ENCODE assay signal across 21 mouse cellular contexts in genomic region chr2:84266158-84266557, GRCm38 (mm10).
A peak's percentile ranks its signal among the peaks of the same experiment; 100 is the strongest.
DNase-seq lines count a peak whose midpoint lies in the region; ATAC-seq lines count a peak whose summit lies in the region.
"Had no signal": no experiment of that assay in that cellular context is flagged by ENCODE, and none has a peak within 500 bp of the region (broad histone marks: within the 10 kb centered on the region; RNA-seq: fewer than 3 reads in every experiment).

No protein-coding gene starts in this region.

- H3K4me1 ChIP-seq in hindbrain, embryonic 12.5 days, result no peaks in the 10 kb centered on the region
- no peaks in the 10 kb centered on the region for H3K4me1 ChIP-seq in hindbrain, embryonic 13.5 days (replicated peaks)
- H3K4me1 ChIP-seq in neural tube, embryonic 15.5 days, result no peaks in the 10 kb centered on the region
- 0 out of 2 replicates have a peak, but pooled peaks cover 3% of the 10 kb centered on the region for H3K4me1 ChIP-seq in limb, embryonic 12.5 days (replicated peaks)
- H3K4me1 ChIP-seq in neural tube, embryonic 13.5 days (replicated peaks), result peaks cover 4% of the 10 kb centered on the region; the same call in 1 of the 2 replicates
- no peaks in the 10 kb centered on the region for H3K4me1 ChIP-seq in forebrain, embryonic 14.5 days (ENCODE audit: control insufficient read depth, insufficient read depth, low read length)
- H3K4me1 ChIP-seq: midbrain, embryonic 15.5 days had no signal

- H3K9ac ChIP-seq in hindbrain, embryonic 12.5 days, result no peak overlapping the region
- no peak overlapping the region for H3K9ac ChIP-seq in hindbrain, embryonic 13.5 days
- H3K9ac ChIP-seq in neural tube, embryonic 15.5 days (replicated peaks), result no peak overlapping the region
- no peak overlapping the region for H3K9ac ChIP-seq in limb, embryonic 12.5 days (replicated peaks)
- no peak overlapping the region for H3K9ac ChIP-seq in neural tube, embryonic 13.5 days
- H3K9ac ChIP-seq in forebrain, embryonic 14.5 days (ENCODE audit: low read length), result no peak overlapping the region
- H3K9ac ChIP-seq: midbrain, embryonic 15.5 days had no signal

- peak; percentile 54; the same call in 1 of the 2 replicates for ATAC-seq in hindbrain, embryonic 12.5 days (ENCODE audit: low FRiP score)
- no peak for ATAC-seq in hindbrain, embryonic 13.5 days (ENCODE audit: low FRiP score)
- ATAC-seq in neural tube, embryonic 15.5 days (ENCODE audit: low FRiP score), result no peak
- peak; percentile 67 for ATAC-seq in limb, embryonic 12.5 days (ENCODE audit: insufficient number of reproducible peaks, insufficient read depth, low FRiP score, low TSS enrichment, low read depth)
- ATAC-seq in neural tube, embryonic 13.5 days (ENCODE audit: low read depth), result peak; percentile 40; the same call in 1 of the 2 replicates
- no peak for ATAC-seq in forebrain, embryonic 14.5 days
- ATAC-seq: hindbrain, embryonic 16.5 days; midbrain, embryonic 15.5 days had no signal

- H3K4me3 ChIP-seq in hindbrain, embryonic 12.5 days, result no peak overlapping the region
- no peak overlapping the region for H3K4me3 ChIP-seq in hindbrain, embryonic 13.5 days
- no peak overlapping the region for H3K4me3 ChIP-seq in neural tube, embryonic 15.5 days (replicated peaks)
- no peak overlapping the region for H3K4me3 ChIP-seq in limb, embryonic 12.5 days (replicated peaks)
- H3K4me3 ChIP-seq in neural tube, embryonic 13.5 days, result no peak overlapping the region
- no peak overlapping the region for H3K4me3 ChIP-seq in forebrain, embryonic 14.5 days (ENCODE audit: low read depth, low read length)
- H3K4me3 ChIP-seq: forebrain, embryonic 10.5 days; gastrocnemius, adult 2 months; midbrain, embryonic 15.5 days had no signal

- 42% methylated on average over 4 of the region's 4 CpGs for WGBS in hindbrain, embryonic 12.5 days
- 42% methylated on average over 4 of the region's 4 CpGs for WGBS in hindbrain, embryonic 13.5 days
- 11% methylated on average over 4 of the region's 4 CpGs for WGBS in neural tube, embryonic 15.5 days
- 20% methylated on average over 4 of the region's 4 CpGs for WGBS in limb, embryonic 12.5 days
- 17% methylated on average over 4 of the region's 4 CpGs for WGBS in neural tube, embryonic 13.5 days
- WGBS in forebrain, embryonic 14.5 days, result 50% methylated on average over 4 of the region's 4 CpGs

- no peaks in the 10 kb centered on the region for H3K36me3 ChIP-seq in hindbrain, embryonic 12.5 days
- no peaks in the 10 kb centered on the region for H3K36me3 ChIP-seq in hindbrain, embryonic 13.5 days
- H3K36me3 ChIP-seq in neural tube, embryonic 15.5 days, result no peaks in the 10 kb centered on the region
- no peaks in the 10 kb centered on the region for H3K36me3 ChIP-seq in limb, embryonic 12.5 days
- no peaks in the 10 kb centered on the region for H3K36me3 ChIP-seq in neural tube, embryonic 13.5 days
- H3K36me3 ChIP-seq in forebrain, embryonic 14.5 days (ENCODE audit: control insufficient read depth, insufficient read depth, low read length), result no peaks in the 10 kb centered on the region
- H3K36me3 ChIP-seq: forebrain, embryonic 10.5 days; midbrain, embryonic 15.5 days had no signal

- H3K27ac ChIP-seq in hindbrain, embryonic 12.5 days, result no peak overlapping the region
- no peak overlapping the region for H3K27ac ChIP-seq in hindbrain, embryonic 13.5 days
- H3K27ac ChIP-seq in neural tube, embryonic 15.5 days (replicated peaks), result no peak overlapping the region
- H3K27ac ChIP-seq in limb, embryonic 12.5 days, result no peak overlapping the region
- no peak overlapping the region for H3K27ac ChIP-seq in neural tube, embryonic 13.5 days (replicated peaks)
- H3K27ac ChIP-seq in forebrain, embryonic 14.5 days (ENCODE audit: low read depth, low read length), result no peak overlapping the region
- H3K27ac ChIP-seq: forebrain, embryonic 10.5 days; midbrain, embryonic 15.5 days had no signal

- peak; percentile 47 for DNase-seq in neural tube, embryonic 10.5 days (ENCODE audit: extremely low spot score, low spot score)
- no peak for DNase-seq in testis, postnatal 10 days (ENCODE audit: low spot score)
- DNase-seq in forebrain, embryonic 14.5 days (ENCODE audit: low spot score), result no peak
- DNase-seq: cerebellum, adult 11-12 months; cerebellum, postnatal 25 days; gastrocnemius, adult 2 months; heart, postnatal 14 days; kidney, adult 18-20 months; layer of hippocampus, postnatal 36 days; left cerebral cortex, postnatal 4 days; thymus, postnatal 14 days had no signal

- no peaks in the 10 kb centered on the region for H3K9me3 ChIP-seq in hindbrain, embryonic 12.5 days (replicated peaks)
- no peaks in the 10 kb centered on the region for H3K9me3 ChIP-seq in hindbrain, embryonic 13.5 days
- no peaks in the 10 kb centered on the region for H3K9me3 ChIP-seq in neural tube, embryonic 15.5 days (replicated peaks)
- H3K9me3 ChIP-seq in limb, embryonic 12.5 days, result no peaks in the 10 kb centered on the region
- H3K9me3 ChIP-seq in neural tube, embryonic 13.5 days, result no peaks in the 10 kb centered on the region
- H3K9me3 ChIP-seq in forebrain, embryonic 14.5 days (replicated peaks; ENCODE audit: control insufficient read depth, low read length), result no peaks in the 10 kb centered on the region
- H3K9me3 ChIP-seq: forebrain, embryonic 10.5 days; midbrain, embryonic 15.5 days had no signal

- no peaks in the 10 kb centered on the region for H3K27me3 ChIP-seq in hindbrain, embryonic 12.5 days
- no peaks in the 10 kb centered on the region for H3K27me3 ChIP-seq in hindbrain, embryonic 13.5 days
- H3K27me3 ChIP-seq in neural tube, embryonic 15.5 days (replicated peaks), result no peaks in the 10 kb centered on the region
- no peaks in the 10 kb centered on the region for H3K27me3 ChIP-seq in limb, embryonic 12.5 days
- H3K27me3 ChIP-seq in neural tube, embryonic 13.5 days, result no peaks in the 10 kb centered on the region
- no peaks in the 10 kb centered on the region for H3K27me3 ChIP-seq in forebrain, embryonic 14.5 days (replicated peaks; ENCODE audit: control insufficient read depth, insufficient read depth, low read length)
- H3K27me3 ChIP-seq: CH12.LX; midbrain, embryonic 15.5 days had no signal

- H3K4me2 ChIP-seq in hindbrain, embryonic 12.5 days (replicated peaks), result no peak overlapping the region
- H3K4me2 ChIP-seq in hindbrain, embryonic 13.5 days, result no peak overlapping the region
- H3K4me2 ChIP-seq in neural tube, embryonic 15.5 days, result no peak overlapping the region
- no peak overlapping the region for H3K4me2 ChIP-seq in limb, embryonic 12.5 days
- no peak overlapping the region for H3K4me2 ChIP-seq in neural tube, embryonic 13.5 days
- no peak overlapping the region for H3K4me2 ChIP-seq in forebrain, embryonic 14.5 days (ENCODE audit: low read length)
- H3K4me2 ChIP-seq: heart, embryonic 11.5 days; midbrain, embryonic 15.5 days had no signal

Comparison
In these comparisons a context has a peak if more than half of its experiments do, and no peak if none do; other contexts are left out.
1. ATAC-seq: peak in hindbrain, embryonic 12.5 days (single experiment), limb, embryonic 12.5 days (single experiment) and neural tube, embryonic 13.5 days (single experiment); none in hindbrain, embryonic 13.5 days (single experiment), neural tube, embryonic 15.5 days (single experiment) and forebrain, embryonic 14.5 days (single experiment).